Mouse (Mus musculus) neural tube, embryonic 12.5 days (tissue): Measurements from ENCODE around the gene Itgal. TPM values are rescaled to one million over a fixed set of nuclear protein-coding genes. Genes with fewer than 3 reads are reported as not detected.
"Not testable (repeated sequence)": the region's sequence is repeated elsewhere in the genome, so short reads cannot be mapped to it uniquely, and the experiment has no call there.

Experiments used
- ATAC-seq: fragments of 200-750 bp; cut with Nextera tagmentation; 2 replicates; pipeline ENCODE4 v1.8.0; 2017; ENCODE audit warnings: low read depth, mild to moderate bottlenecking, moderate TSS enrichment, moderate library complexity; ENCODE audit not compliant: low FRiP score
- H3K27ac ChIP-seq: fragments of 300-500 bp; sonication (generic); 2 replicates; pipeline ENCODE4 v1.5.1; 2016
- H3K27me3 ChIP-seq: fragments of 300-500 bp; sonication (generic); replicated peaks from 2 replicates; pipeline ENCODE4 v1.6.1; 2016; ENCODE audit warnings: mild to moderate bottlenecking
- H3K36me3 ChIP-seq: fragments of 300-500 bp; sonication (generic); 2 replicates; pipeline ENCODE4 v1.6.1; 2016; ENCODE audit warnings: mild to moderate bottlenecking
- H3K4me1 ChIP-seq: fragments of 300-500 bp; sonication (generic); 2 replicates; pipeline ENCODE4 v1.6.1; 2016
- H3K4me2 ChIP-seq: fragments of 300-500 bp; sonication (generic); replicated peaks from 2 replicates; pipeline ENCODE4 v1.6.1; 2016; ENCODE audit warnings: mild to moderate bottlenecking
- H3K4me3 ChIP-seq: fragments of 300-500 bp; sonication (generic); 2 replicates; pipeline ENCODE4 v1.5.1; 2016
- H3K9ac ChIP-seq: fragments of 300-500 bp; sonication (generic); 2 replicates; pipeline ENCODE4 v1.6.1; 2016; ENCODE audit warnings: mild to moderate bottlenecking
- H3K9me3 ChIP-seq: fragments of 300-500 bp; sonication (generic); 2 replicates; pipeline ENCODE4 v1.6.1; 2016; ENCODE audit warnings: mild to moderate bottlenecking
- WGBS: fragments of 180-500 bp; shearing (Covaris S2); methylation state at CpG from one replicate; pipeline ENCODE4 v1.1.7; 2016; 5-methylcytosine and 5-hydroxymethylcytosine counted together
- polyA plus RNA-seq: library from polyadenylated mRNA; unstranded; fragments of >200 nt; fragmentation: Nextera tagmentation; extraction: Ambion mirVana; gene quantifications from 2 replicates; pipeline ENCODE4 v1.2.1, GENCODE M21; 2016

Itgal gene
- polyA plus RNA-seq, 1 experiment from 2014 or later: 2.0 TPM

DNA sequence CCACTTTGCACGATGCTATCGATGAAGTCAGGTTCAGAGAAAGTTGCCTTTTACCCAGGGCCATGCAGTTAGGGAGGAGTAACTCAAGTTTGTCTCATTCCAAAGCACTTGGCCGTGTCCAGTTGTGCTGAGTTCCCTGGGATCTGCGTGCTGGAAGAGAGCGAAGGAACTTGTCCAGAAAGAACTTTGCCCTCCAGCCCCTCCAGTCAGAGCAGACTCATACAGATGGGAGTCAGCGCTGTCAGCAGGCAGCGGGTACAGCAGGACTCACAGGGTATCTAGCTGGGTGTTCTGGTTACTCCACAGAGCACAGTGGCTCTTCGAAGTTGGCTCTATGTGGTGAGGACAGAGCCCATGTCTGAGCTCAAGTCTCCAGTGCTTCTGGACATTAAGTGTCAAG is 29.5 kb downstream of the Itgal start:
- no peak for ATAC-seq
- Histone ChIP-seq H3K27me3 (no peaks in the 10 kb centered on the region), H3K4me3 (no peak overlapping the region), H3K9ac (no peak overlapping the region), H3K4me2 (no peak overlapping the region), H3K4me1 (no peaks in the 10 kb centered on the region), H3K36me3 (no peaks in the 10 kb centered on the region), H3K27ac (no peak overlapping the region), H3K9me3 (no peaks in the 10 kb centered on the region)
- WGBS: 89% methylated on average over 8 of the region's 8 CpGs

DNA sequence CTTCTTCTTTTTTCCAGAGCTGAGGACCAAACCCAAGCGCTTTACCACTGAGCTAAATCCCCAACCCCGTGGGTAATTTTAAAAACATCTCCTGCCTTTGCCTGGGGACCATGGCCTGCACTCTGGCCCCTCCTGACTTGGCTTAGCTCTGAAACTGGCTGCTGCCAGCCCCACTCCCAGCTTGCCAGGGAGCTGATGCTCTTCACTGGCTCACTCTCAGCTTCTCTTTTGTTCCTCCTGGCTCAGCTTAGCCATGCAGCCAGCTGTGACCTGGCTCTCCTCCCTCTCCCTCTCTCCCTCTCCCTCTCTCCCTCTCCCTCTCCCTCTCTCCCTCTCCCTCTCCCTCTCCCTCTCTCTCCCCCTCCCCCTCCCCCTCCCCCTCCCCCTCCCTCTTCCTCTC is 30.6 kb downstream of the Itgal start:
- 60% methylated on average over 2 of the region's 2 CpGs for WGBS
- ATAC-seq: no peak
- H3K27ac ChIP-seq: no peak overlapping the region
- H3K27me3 ChIP-seq: no peaks in the 10 kb centered on the region
- H3K9ac ChIP-seq: no peak overlapping the region
- H3K4me3 ChIP-seq: no peak overlapping the region
- H3K4me2 ChIP-seq: no peak overlapping the region
- H3K4me1 ChIP-seq: no peaks in the 10 kb centered on the region
- no peaks in the 10 kb centered on the region for H3K9me3 ChIP-seq
- no peaks in the 10 kb centered on the region for H3K36me3 ChIP-seq

DNA sequence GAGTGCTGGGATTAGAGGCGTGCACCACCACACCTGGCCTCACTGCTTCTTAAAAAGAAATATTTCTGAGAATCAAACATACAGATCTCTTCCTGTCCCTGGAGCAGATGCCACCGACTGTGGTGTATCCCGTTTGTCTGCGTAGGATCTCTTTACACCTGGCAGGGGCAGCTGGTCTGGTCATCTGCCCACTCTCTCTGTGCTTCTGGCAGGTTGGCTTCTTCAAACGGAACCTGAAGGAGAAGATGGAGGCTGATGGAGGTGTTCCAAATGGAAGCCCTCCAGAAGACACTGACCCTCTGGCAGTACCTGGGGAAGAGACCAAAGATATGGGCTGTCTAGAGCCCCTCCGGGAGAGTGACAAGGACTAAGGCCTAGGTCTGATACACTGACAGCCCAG is 37.2 kb downstream of the Itgal start:
- 87% methylated on average over 6 of the region's 6 CpGs for WGBS
- Histone ChIP-seq H3K4me3 (no peak overlapping the region), H3K36me3 (no peaks in the 10 kb centered on the region), H3K27me3 (no peaks in the 10 kb centered on the region), H3K27ac (no peak overlapping the region), H3K9ac (no peak overlapping the region), H3K4me2 (no peak overlapping the region), H3K4me1 (no peaks in the 10 kb centered on the region), H3K9me3 (no peaks in the 10 kb centered on the region)
- no peak for ATAC-seq

DNA sequence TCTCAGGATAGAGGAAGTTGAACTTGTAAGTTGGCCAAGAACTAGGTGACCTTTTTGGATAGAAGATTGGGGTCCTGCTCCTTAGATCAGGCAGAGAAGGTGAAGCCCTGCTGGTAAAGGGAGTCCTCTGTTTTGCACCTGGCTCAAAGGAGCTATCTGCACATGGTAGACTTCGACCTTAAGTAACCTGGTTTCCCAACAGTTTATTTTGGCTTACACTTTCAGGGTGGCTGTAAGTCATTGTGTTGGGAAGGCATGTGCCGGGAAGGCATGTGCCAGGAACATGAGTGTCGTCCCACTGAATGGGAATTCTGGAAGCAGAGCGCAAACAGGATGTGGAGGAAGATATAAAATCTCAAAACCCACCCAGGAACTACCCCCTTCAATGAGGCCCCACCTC is 39.5 kb downstream of the Itgal start:
- ATAC-seq: no peak
- Histone ChIP-seq H3K27me3 (no peaks in the 10 kb centered on the region), H3K9ac (no peak overlapping the region), H3K9me3 (no peaks in the 10 kb centered on the region), H3K4me2 (no peak overlapping the region), H3K27ac (no peak overlapping the region), H3K36me3 (no peaks in the 10 kb centered on the region), H3K4me3 (no peak overlapping the region), H3K4me1 (no peaks in the 10 kb centered on the region)
- WGBS: 89% methylated on average over 4 of the region's 4 CpGs

DNA sequence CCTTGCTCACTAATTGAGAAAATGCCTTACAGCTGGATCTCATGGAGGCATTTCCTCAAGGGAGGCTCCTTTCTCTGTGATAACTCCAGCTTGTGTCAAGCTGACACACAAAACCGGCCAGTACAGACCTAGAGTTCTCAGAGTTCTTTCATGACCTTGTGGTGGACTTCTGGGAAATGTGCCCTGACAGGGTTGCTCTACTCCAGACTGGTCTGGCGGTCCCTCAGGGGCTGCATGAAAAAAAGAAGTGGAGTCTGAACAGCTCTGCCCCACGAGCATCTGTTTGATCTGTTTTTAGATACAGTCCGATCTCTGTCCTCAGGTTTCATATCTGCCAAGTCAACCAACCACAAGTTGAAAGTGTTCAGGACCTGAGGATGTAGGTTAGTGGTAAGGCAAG is 41.6 kb downstream of the Itgal start:
- Histone ChIP-seq H3K4me3 (no peak overlapping the region), H3K27me3 (no peaks in the 10 kb centered on the region), H3K4me1 (no peaks in the 10 kb centered on the region), H3K9ac (no peak overlapping the region), H3K27ac (no peak overlapping the region), H3K36me3 (peaks cover 9% of the 10 kb centered on the region), H3K9me3 (no peaks in the 10 kb centered on the region), H3K4me2 (no peak overlapping the region)
- 81% methylated on average over 4 of the region's 4 CpGs for WGBS
- ATAC-seq: no peak

DNA sequence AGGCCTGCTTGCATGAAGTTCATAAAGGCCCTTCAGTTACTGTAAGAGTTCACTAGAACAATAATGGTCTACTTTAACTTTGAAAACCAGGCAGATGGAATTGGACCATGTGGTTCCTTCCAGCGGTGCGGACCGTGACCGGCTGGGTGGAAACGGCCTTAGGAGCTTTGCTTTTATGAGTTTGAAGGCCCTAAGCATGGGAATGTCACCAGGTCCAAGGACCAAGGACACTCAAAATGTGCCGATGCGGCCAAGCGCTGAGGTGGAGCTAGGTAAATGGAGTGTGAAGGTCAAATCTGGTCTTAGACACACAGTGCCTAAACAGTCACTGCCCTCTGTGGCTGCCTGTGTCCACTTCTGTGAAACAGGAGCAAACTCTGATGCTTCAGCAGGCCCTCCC is 45.3 kb downstream of the Itgal start:
- ATAC-seq: no peak
- no peak overlapping the region for H3K27ac ChIP-seq

DNA sequence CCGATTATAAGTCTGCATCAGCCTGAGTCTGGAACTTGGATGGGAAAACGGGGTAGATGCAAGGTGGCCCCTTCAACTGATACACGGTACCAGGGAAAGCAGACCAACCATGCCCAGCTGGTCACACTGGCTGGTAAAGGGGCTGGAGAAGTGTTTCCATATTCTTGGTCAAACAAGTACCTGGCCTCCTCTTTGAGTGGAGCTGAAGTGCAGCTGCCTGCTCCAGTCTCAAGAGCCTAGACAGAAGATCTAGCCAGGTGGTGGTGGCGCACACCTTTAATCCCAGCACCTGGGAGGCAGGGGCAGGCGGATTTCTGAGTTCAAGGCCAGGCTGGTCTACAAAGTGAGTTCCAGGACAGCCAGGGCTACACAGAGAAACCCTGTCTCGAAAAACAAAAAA is 45.8 kb downstream of the Itgal start:
- H3K4me1 ChIP-seq: peaks cover 16% of the 10 kb centered on the region
- not testable (repeated sequence) for ATAC-seq, H3K4me3 ChIP-seq, H3K4me2 ChIP-seq, H3K27ac ChIP-seq, H3K27me3 ChIP-seq, H3K9me3 ChIP-seq, H3K9ac ChIP-seq
- 90% methylated on average over 6 of the region's 6 CpGs for WGBS
- peaks cover 24% of the 10 kb centered on the region for H3K36me3 ChIP-seq

More for the DNA sequence above, 45.3 kb downstream of the Itgal start:
- 97% methylated on average over 8 of the region's 8 CpGs for WGBS
- H3K4me1 ChIP-seq: peaks cover 11% of the 10 kb centered on the region
- H3K9ac ChIP-seq: no peak overlapping the region
- H3K36me3 ChIP-seq: peaks cover 24% of the 10 kb centered on the region
- H3K4me2 ChIP-seq: no peak overlapping the region
- no peaks in the 10 kb centered on the region for H3K27me3 ChIP-seq
- no peak overlapping the region for H3K4me3 ChIP-seq
- no peaks in the 10 kb centered on the region for H3K9me3 ChIP-seq

DNA sequence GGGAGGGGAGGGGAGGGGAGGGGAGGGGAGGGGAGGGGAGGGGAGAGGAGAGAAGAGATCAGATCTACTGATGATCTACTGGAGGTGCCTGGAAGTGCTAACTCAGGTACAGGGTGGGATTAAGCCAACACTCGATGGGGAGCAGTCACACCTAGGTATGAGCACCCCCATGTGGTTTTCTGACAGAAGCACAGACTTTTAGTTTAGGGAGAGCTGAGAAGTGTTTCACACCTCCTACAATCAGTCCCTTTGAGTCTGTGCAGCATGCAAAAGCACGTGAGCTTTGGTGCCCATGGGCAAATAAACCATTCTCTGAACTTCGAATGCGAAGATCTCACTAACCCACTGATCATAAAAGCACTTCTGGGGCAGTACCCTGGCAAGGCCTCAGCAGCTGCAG is 46.3 kb downstream of the Itgal start:
- WGBS: 68% methylated on average over 4 of the region's 4 CpGs

DNA sequence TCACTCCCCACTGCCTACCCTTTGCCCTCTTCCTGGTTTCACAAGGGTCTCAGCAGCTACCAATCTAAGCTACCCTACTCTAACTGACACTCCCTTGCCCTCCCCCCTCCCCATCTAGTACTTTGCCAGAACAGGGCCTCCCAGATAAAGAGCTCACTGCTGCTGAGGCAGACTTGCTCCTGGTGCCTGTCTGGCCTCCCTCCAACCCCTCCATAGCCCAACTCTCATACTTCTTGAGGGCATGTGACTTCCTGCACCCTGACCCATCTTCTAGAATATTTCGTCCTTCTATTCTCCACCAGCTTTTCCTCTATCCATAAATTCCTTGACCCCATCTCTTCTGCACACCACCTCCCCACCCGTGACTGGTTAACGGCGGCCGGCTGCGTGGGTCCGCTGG is 46.8 kb downstream of the Itgal start:
- no peaks in the 10 kb centered on the region for H3K9me3 ChIP-seq
- no peak overlapping the region for H3K4me3 ChIP-seq
- no peak overlapping the region for H3K4me2 ChIP-seq
- no peak for ATAC-seq
- peaks cover 16% of the 10 kb centered on the region for H3K4me1 ChIP-seq
- no peak overlapping the region for H3K9ac ChIP-seq
- peaks cover 24% of the 10 kb centered on the region for H3K36me3 ChIP-seq
- H3K27ac ChIP-seq: no peak overlapping the region
- no peaks in the 10 kb centered on the region for H3K27me3 ChIP-seq
- WGBS: 97% methylated on average over 7 of the region's 7 CpGs

More for the DNA sequence above, 46.3 kb downstream of the Itgal start:
- ATAC-seq: no peak
- no peaks in the 10 kb centered on the region for H3K27me3 ChIP-seq
- H3K4me3 ChIP-seq: no peak overlapping the region
- H3K36me3 ChIP-seq: peaks cover 24% of the 10 kb centered on the region
- H3K27ac ChIP-seq: no peak overlapping the region
- H3K4me1 ChIP-seq: peaks cover 16% of the 10 kb centered on the region
- no peak overlapping the region for H3K4me2 ChIP-seq
- H3K9me3 ChIP-seq: no peaks in the 10 kb centered on the region
- H3K9ac ChIP-seq: no peak overlapping the region

DNA sequence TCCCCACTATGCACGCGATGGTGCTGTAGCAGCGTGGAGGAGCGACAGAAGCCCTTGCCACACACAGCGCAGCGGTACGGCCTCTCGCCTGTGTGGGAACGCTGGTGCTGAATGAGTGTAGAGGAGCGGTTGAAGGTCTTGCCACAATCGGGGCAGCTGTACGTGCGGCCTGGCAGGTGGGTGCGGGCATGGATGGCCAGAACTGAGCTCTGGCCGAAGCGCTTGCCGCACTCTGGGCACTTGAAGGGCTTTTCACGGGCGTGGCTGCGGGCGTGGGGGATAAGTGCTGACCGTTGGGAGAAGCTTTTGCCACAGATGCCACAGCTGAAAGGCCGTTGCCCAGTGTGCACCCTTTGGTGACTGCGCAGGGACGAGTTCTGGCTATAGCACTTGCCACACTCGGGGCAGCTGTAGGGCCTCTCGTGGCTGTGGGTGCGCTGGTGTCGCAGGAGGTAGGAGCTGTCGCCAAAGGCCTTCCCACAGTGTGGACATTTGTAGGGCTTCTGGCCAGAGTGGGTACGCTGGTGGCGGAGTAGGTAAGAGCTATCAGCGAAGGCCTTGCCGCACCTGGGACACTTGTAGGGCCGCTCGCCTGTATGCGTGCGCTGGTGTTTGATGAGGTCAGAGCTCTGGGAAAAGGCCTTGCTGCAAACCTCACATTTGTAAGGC is 47.4 kb downstream of the Itgal start:
- no peak overlapping the region for H3K9ac ChIP-seq
- no peaks in the 10 kb centered on the region for H3K9me3 ChIP-seq
- H3K27ac ChIP-seq: no peak overlapping the region
- ATAC-seq: no peak
- peak overlapping the region; percentile 81; the same call in 1 of the 2 replicates for H3K4me2 ChIP-seq
- WGBS: 93% methylated on average over 38 of the region's 38 CpGs
- peaks cover 24% of the 10 kb centered on the region for H3K36me3 ChIP-seq
- H3K4me1 ChIP-seq: peaks cover 16% of the 10 kb centered on the region
- no peak overlapping the region for H3K4me3 ChIP-seq
- no peaks in the 10 kb centered on the region for H3K27me3 ChIP-seq

DNA sequence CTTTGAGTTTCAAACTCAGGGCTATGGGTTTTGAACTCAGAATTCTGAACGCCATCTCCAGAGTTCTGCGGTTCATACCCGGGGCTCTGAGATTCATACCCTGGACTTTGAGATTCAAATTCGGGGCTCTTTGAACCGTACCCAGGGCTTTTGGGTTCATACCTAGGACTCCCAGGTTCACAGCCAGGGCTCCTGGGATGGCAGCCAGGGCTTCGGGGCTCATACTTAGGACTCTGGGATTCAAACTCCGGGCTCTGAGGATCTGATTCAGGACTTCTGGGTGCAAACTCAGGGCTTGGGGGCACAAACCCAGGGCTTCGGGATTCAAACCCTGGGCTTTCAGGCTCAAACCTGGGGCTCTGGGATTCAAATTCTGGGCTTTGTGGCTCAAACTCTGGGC is 48.3 kb downstream of the Itgal start:
- Histone ChIP-seq H3K27me3 (no peaks in the 10 kb centered on the region), H3K36me3 (peaks cover 24% of the 10 kb centered on the region), H3K27ac (no peak overlapping the region), H3K4me1 (peaks cover 16% of the 10 kb centered on the region), H3K9me3 (no peaks in the 10 kb centered on the region), H3K4me2 (peak overlapping the region; percentile 81), H3K4me3 (peak overlapping the region; percentile 94), H3K9ac (peak overlapping the region; percentile 93)
- WGBS: 89% methylated on average over 8 of the region's 8 CpGs
- no peak for ATAC-seq

DNA sequence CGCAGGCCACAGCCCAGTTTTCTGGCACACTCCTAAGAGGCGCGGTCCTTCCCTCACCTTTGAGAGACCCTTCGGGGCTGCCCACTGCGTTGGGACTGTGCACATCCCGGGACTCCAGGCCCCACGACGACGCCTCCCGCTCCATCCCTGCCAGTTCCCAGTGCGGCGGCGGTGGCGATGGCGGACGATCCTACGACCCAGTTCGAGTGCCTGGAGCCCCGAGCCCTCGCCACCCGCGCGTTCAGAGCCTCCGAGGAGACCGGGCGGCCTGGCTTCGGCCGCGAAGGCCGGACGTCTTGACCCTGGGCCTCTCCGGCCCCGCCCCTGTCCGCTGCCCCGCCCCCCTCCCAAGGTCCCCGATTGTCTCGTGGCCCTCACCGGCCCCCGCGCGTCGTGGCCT is 49.0 kb downstream of the Itgal start:
- H3K36me3 ChIP-seq: peaks cover 24% of the 10 kb centered on the region
- peak overlapping the region; percentile 93 for H3K9ac ChIP-seq
- H3K4me3 ChIP-seq: peak overlapping the region; percentile 94
- H3K4me2 ChIP-seq: peak overlapping the region; percentile 81
- no peaks in the 10 kb centered on the region for H3K27me3 ChIP-seq
- WGBS: under 1% methylated on average over 42 of the region's 42 CpGs
- H3K4me1 ChIP-seq: peaks cover 16% of the 10 kb centered on the region
- peak; percentile 34; the same call in 1 of the 2 replicates for ATAC-seq
- H3K27ac ChIP-seq: peak overlapping the region; percentile 80; the same call in 1 of the 2 replicates
- no peaks in the 10 kb centered on the region for H3K9me3 ChIP-seq
